Mouse (Mus musculus): ENCODE data around the gene Tex264. TPM values are rescaled to one million over a fixed set of nuclear protein-coding genes. Genes with fewer than 3 reads are reported as not detected.

The Tex264 gene
- polyA plus RNA-seq, 1 experiment: 65.6 TPM

- 26% methylated on average over 3 of the region's 3 CpGs for WGBS
- DNase-seq (ENCODE audit: low read depth, low spot score): no peak
Measured at GRCm38 (mm10) chr9:106614616-106615015, 71.1 kb downstream of the Tex264 start.

- no peak for DNase-seq (ENCODE audit: low read depth, low spot score)
- WGBS: 58% methylated on average over 2 of the region's 2 CpGs
Measured at GRCm38 (mm10) chr9:106613951-106614350, 71.8 kb downstream of the Tex264 start.

- no peak for DNase-seq (ENCODE audit: low read depth, low spot score)
- 81% methylated on average over 4 of the region's 4 CpGs for WGBS
Measured at GRCm38 (mm10) chr9:106610727-106611126, 75.0 kb downstream of the Tex264 start.

Other genes with a start within 250 kb of the Tex264 start
- 88.7 and 135 TPM in 2 replicates for gene Acy1, start 247.6 kb downstream of the Tex264 start, polyA plus RNA-seq (2012; rRNA removed)
- gene Abhd14b, start 238.5 kb downstream of the Tex264 start, polyA plus RNA-seq (2012; rRNA removed): 58.1 and 64.3 TPM in 2 replicates
- gene Abhd14a, start 238.2 kb downstream of the Tex264 start, polyA plus RNA-seq (2012; rRNA removed): 43.9 and 46.5 TPM in 2 replicates
- gene Pcbp4, start 232.6 kb downstream of the Tex264 start, polyA plus RNA-seq (2012; rRNA removed): 15.4 and 17.4 TPM in 2 replicates
- gene Gpr62, start 220.0 kb downstream of the Tex264 start, polyA plus RNA-seq (2012; rRNA removed): 0.05 and 0.21 TPM in 2 replicates
- 24.4 and 28.9 TPM in 2 replicates for gene Rrp9, start 210.0 kb downstream of the Tex264 start, polyA plus RNA-seq (2012; rRNA removed)
- 19.5 and 31.6 TPM in 2 replicates for gene Parp3, start 209.0 kb downstream of the Tex264 start, polyA plus RNA-seq (2012; rRNA removed)
- not detected in 2 replicates for gene Iqcf1, start 186.0 kb downstream of the Tex264 start, polyA plus RNA-seq (2012; rRNA removed)
- gene Iqcf5, start 171.4 kb downstream of the Tex264 start, polyA plus RNA-seq (2012; rRNA removed): not detected in 2 replicates
- gene Iqcf3, start 124.3 kb downstream of the Tex264 start, polyA plus RNA-seq (2012; rRNA removed): not detected in 2 replicates
- not detected in 2 replicates for gene Iqcf4, start 114.9 kb downstream of the Tex264 start, polyA plus RNA-seq (2012; rRNA removed)
- gene Iqcf6, start 59.3 kb downstream of the Tex264 start, polyA plus RNA-seq (2012; rRNA removed): not detected in 2 replicates
- gene Grm2, start 29.8 kb downstream of the Tex264 start, polyA plus RNA-seq (2012; rRNA removed): 0.16 and 0.25 TPM in 2 replicates
- 7.4 and 15.6 TPM in 2 replicates for gene Rad54l2, start 103.3 kb upstream of the Tex264 start, polyA plus RNA-seq (2012; rRNA removed)
- gene Dcaf1, start 135.9 kb upstream of the Tex264 start, polyA plus RNA-seq (2012; rRNA removed): 9.3 and 13.1 TPM in 2 replicates
- 9.3 and 10.0 TPM in 2 replicates for gene Rbm15b, start 201.5 kb upstream of the Tex264 start, polyA plus RNA-seq (2012; rRNA removed)
- 28.0 and 43.7 TPM in 2 replicates for gene Manf, start 206.1 kb upstream of the Tex264 start, polyA plus RNA-seq (2012; rRNA removed)